Mouse (Mus musculus): ENCODE measurements around the gene Mrpl36. TPM values are rescaled to one million over a fixed set of nuclear protein-coding genes. Genes with fewer than 3 reads are reported as not detected.

Gene Mrpl36
- polyA plus RNA-seq, 1 experiment, result 79.8 TPM

DNA sequence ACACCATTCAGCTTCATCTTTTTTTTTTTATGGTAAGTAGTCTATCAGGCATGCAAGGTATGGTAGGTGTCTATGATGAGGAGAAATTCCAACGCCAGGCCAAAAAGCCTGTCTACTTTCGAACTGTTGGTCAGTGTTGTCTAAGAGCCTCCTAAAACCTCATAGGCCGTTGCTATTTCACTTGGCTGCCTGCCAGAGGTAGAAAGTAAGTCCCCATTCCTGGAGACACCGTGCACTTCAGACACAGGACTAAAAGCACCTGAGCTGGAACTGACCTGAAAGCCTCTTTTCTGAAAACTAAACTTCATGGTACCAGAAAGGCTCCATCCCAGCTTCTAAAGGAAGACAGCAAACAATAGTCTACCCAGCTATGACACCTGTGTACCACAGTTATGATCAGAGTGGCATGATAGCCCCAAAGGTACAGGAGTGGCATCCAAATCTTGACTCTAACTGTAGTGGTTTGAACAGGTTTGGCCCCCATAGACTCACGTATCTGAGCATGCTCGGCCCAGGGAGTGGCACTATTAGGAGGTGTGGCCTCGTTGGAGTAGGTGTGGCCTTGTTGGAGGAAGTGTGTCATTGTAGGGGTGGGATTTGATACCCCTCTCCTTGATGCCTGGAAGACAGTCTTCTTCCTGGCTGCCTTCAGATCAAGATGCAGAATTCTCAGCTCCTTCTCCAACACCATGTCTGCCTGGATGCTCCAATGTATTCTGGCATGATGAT is 19.8 kb downstream of the Mrpl36 start:
- TF ChIP-seq TCF3 (IDR thresholded peaks at IDR 0.05; ENCODE audit: insufficient read length, low read depth) (no peak), CEBPB (IDR thresholded peaks at IDR 0.05; ENCODE audit: insufficient read depth, poor library complexity, severe bottlenecking) (no peak), POLR2AphosphoS2 (IDR thresholded peaks at IDR 0.05; ENCODE audit: insufficient read length, low read depth) (no peak), MAX (IDR thresholded peaks at IDR 0.05; ENCODE audit: low read depth) (no peak), MYOD1 (IDR thresholded peaks at IDR 0.05; ENCODE audit: control insufficient read depth in 1 of 3, insufficient read length in 2 of 3, low read depth in 2 of 3) (no peak), E2F4 (IDR thresholded peaks at IDR 0.05; ENCODE audit: insufficient read depth) (no peak), SRF (IDR thresholded peaks at IDR 0.05; ENCODE audit: control insufficient read depth, insufficient read length, low read depth) (no peak), REST (IDR thresholded peaks at IDR 0.05; ENCODE audit: insufficient read depth, insufficient read length) (no peak), USF1 (IDR thresholded peaks at IDR 0.05; ENCODE audit: low read depth) (no peak), POLR2A (IDR thresholded peaks at IDR 0.05; ENCODE audit: insufficient read length, low read depth) (no peak), MYOG (IDR thresholded peaks at IDR 0.05; ENCODE audit: control insufficient read depth in 1 of 3, insufficient read depth in 1 of 3, insufficient read length in 2 of 3, low read depth in 2 of 3) (no peak), TCF12 (IDR thresholded peaks at IDR 0.05; ENCODE audit: insufficient read depth, poor library complexity, severe bottlenecking) (no peak)
- Histone ChIP-seq H3K4me2 (ENCODE audit: low read depth) (no peak overlapping the region), H3ac (ENCODE audit: control insufficient read depth, insufficient read length) (no peak overlapping the region), H3K4me3 (no peak overlapping the region), H3K36me3 (ENCODE audit: control insufficient read depth, insufficient read depth) (no peaks in the 10 kb centered on the region), H3K79me2 (ENCODE audit: control insufficient read depth, insufficient read depth) (no peaks in the 10 kb centered on the region), H3K27me3 (ENCODE audit: control insufficient read depth, insufficient read depth, insufficient read length) (peaks cover under 1% of the 10 kb centered on the region)

- no peak overlapping the region for H3ac ChIP-seq (ENCODE audit: control insufficient read depth, insufficient read length)
- no peak for TF ChIP-seq POLR2A (IDR thresholded peaks at IDR 0.05; ENCODE audit: insufficient read length, low read depth)
- TF ChIP-seq MAX (IDR thresholded peaks at IDR 0.05; ENCODE audit: low read depth), result no peak
- TF ChIP-seq MYOG (IDR thresholded peaks at IDR 0.05; ENCODE audit: control insufficient read depth in 1 of 3, insufficient read depth in 1 of 3, insufficient read length in 2 of 3, low read depth in 2 of 3), result no peak
Observed at GRCm38 (mm10) chr13:73350741-73351140, 22.4 kb downstream of the Mrpl36 start.

DNA sequence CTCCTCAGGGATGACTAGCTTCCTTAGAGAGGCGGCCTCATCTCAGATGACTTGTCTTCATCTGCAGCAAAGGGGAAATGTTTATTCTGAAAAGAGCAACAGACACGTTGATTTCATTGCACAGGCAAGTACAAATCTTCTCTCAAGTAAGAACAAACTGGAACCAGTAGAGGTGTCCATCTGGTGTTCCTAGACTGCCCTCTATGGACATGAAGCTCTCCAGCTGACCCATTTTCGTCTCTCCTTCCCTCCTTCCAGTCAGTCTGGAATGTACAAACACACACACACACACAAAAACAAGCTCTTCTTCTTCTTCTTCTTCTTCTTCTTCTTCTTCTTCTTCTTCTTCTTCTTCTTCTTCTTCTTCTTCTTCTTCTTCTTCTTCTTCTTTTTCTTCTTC is 23.6 kb downstream of the Mrpl36 start:
- Histone ChIP-seq H3K4me2 (ENCODE audit: low read depth) (no peak overlapping the region), H3K4me3 (no peak overlapping the region), H3K27me3 (ENCODE audit: control insufficient read depth, insufficient read depth, insufficient read length) (peaks cover 5% of the 10 kb centered on the region)

More at GRCm38 (mm10) chr13:73350741-73351140, 22.4 kb downstream of the Mrpl36 start:
- H3K4me2 ChIP-seq (ENCODE audit: low read depth), result no peak overlapping the region
- no peak overlapping the region for H3K4me3 ChIP-seq
- peaks cover 5% of the 10 kb centered on the region for H3K27me3 ChIP-seq (ENCODE audit: control insufficient read depth, insufficient read depth, insufficient read length)
- H3K36me3 ChIP-seq (ENCODE audit: control insufficient read depth, insufficient read depth), result no peaks in the 10 kb centered on the region
- H3K79me2 ChIP-seq (ENCODE audit: control insufficient read depth, insufficient read depth), result no peaks in the 10 kb centered on the region

DNA sequence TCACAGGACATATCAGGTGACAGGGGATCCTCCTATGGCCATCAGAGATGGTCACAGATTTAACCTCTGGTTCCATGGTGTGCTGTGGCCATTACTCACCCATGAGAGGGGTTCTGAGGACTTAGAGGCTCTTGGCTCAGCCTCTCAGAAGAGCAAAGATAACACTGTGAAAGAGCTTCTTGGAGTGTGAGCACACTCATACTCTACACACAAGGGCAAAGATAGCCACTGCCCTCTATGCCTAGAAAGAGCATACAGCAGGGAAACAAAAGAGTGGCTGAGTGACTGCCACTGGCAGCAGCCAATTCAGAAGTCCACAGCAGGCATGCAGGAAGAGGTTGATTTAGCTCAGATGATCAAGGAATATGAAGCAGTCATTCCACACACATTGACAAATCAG is 24.2 kb downstream of the Mrpl36 start:
- no peak overlapping the region for H3ac ChIP-seq (ENCODE audit: control insufficient read depth, insufficient read length)
- no peaks in the 10 kb centered on the region for H3K79me2 ChIP-seq (ENCODE audit: control insufficient read depth, insufficient read depth)
- peaks cover 5% of the 10 kb centered on the region for H3K27me3 ChIP-seq (ENCODE audit: control insufficient read depth, insufficient read depth, insufficient read length)
- no peak for TF ChIP-seq TCF12 (IDR thresholded peaks at IDR 0.05; ENCODE audit: insufficient read depth, poor library complexity, severe bottlenecking)
- TF ChIP-seq MYOD1 (IDR thresholded peaks at IDR 0.05; ENCODE audit: control insufficient read depth in 1 of 3, insufficient read length in 2 of 3, low read depth in 2 of 3), result no peak
- TF ChIP-seq REST (IDR thresholded peaks at IDR 0.05; ENCODE audit: insufficient read depth, insufficient read length), result no peak
- no peak for TF ChIP-seq E2F4 (IDR thresholded peaks at IDR 0.05; ENCODE audit: insufficient read depth)
- TF ChIP-seq USF1 (IDR thresholded peaks at IDR 0.05; ENCODE audit: low read depth), result no peak
- TF ChIP-seq CEBPB (IDR thresholded peaks at IDR 0.05; ENCODE audit: insufficient read depth, poor library complexity, severe bottlenecking), result no peak
- no peak for TF ChIP-seq TCF3 (IDR thresholded peaks at IDR 0.05; ENCODE audit: insufficient read length, low read depth)
- no peak for TF ChIP-seq MAX (IDR thresholded peaks at IDR 0.05; ENCODE audit: low read depth)
- TF ChIP-seq SRF (IDR thresholded peaks at IDR 0.05; ENCODE audit: control insufficient read depth, insufficient read length, low read depth), result no peak
- TF ChIP-seq POLR2AphosphoS2 (IDR thresholded peaks at IDR 0.05; ENCODE audit: insufficient read length, low read depth), result no peak
- no peak for TF ChIP-seq POLR2A (IDR thresholded peaks at IDR 0.05; ENCODE audit: insufficient read length, low read depth)
- TF ChIP-seq MYOG (IDR thresholded peaks at IDR 0.05; ENCODE audit: control insufficient read depth in 1 of 3, insufficient read depth in 1 of 3, insufficient read length in 2 of 3, low read depth in 2 of 3), result no peak
- H3K4me2 ChIP-seq (ENCODE audit: low read depth), result no peak overlapping the region
- no peak overlapping the region for H3K4me3 ChIP-seq
- H3K36me3 ChIP-seq (ENCODE audit: control insufficient read depth, insufficient read depth), result no peaks in the 10 kb centered on the region

More for the DNA sequence above, 23.6 kb downstream of the Mrpl36 start:
- no peaks in the 10 kb centered on the region for H3K36me3 ChIP-seq (ENCODE audit: control insufficient read depth, insufficient read depth)
- TF ChIP-seq REST (IDR thresholded peaks at IDR 0.05; ENCODE audit: insufficient read depth, insufficient read length) (no peak), E2F4 (IDR thresholded peaks at IDR 0.05; ENCODE audit: insufficient read depth) (no peak), SRF (IDR thresholded peaks at IDR 0.05; ENCODE audit: control insufficient read depth, insufficient read length, low read depth) (no peak), MAX (IDR thresholded peaks at IDR 0.05; ENCODE audit: low read depth) (no peak), MYOD1 (IDR thresholded peaks at IDR 0.05; ENCODE audit: control insufficient read depth in 1 of 3, insufficient read length in 2 of 3, low read depth in 2 of 3) (no peak), TCF3 (IDR thresholded peaks at IDR 0.05; ENCODE audit: insufficient read length, low read depth) (no peak), POLR2AphosphoS2 (IDR thresholded peaks at IDR 0.05; ENCODE audit: insufficient read length, low read depth) (no peak)
- no peak overlapping the region for H3ac ChIP-seq (ENCODE audit: control insufficient read depth, insufficient read length)
- no peaks in the 10 kb centered on the region for H3K79me2 ChIP-seq (ENCODE audit: control insufficient read depth, insufficient read depth)

DNA sequence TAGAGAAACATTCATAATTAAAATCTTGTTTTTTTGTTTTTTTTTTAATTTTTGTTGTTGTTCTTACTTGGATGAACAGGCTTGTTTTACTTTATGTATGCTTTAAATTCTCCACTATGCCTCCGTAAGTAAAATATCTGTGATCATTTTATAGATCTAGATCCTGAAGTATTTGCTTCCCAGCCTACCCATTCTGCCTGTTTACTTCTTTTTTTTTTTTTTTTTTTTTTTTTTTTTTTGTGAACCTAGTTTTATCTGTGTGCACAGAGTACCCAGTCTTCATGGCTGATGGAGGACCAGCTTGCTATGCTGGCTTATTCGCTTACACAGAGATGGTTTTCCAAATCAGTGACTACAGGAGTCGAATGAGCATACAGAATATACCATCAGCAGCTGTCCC is 28.8 kb downstream of the Mrpl36 start:
- Histone ChIP-seq H3K4me2 (ENCODE audit: low read depth) (no peak overlapping the region), H3K4me3 (no peak overlapping the region), H3ac (ENCODE audit: control insufficient read depth, insufficient read length) (no peak overlapping the region), H3K27me3 (ENCODE audit: control insufficient read depth, insufficient read depth, insufficient read length) (peaks cover 5% of the 10 kb centered on the region), H3K79me2 (ENCODE audit: control insufficient read depth, insufficient read depth) (no peaks in the 10 kb centered on the region), H3K36me3 (ENCODE audit: control insufficient read depth, insufficient read depth) (no peaks in the 10 kb centered on the region)
- no peak for TF ChIP-seq MAX (IDR thresholded peaks at IDR 0.05; ENCODE audit: low read depth)
- TF ChIP-seq TCF3 (IDR thresholded peaks at IDR 0.05; ENCODE audit: insufficient read length, low read depth), result no peak
- TF ChIP-seq E2F4 (IDR thresholded peaks at IDR 0.05; ENCODE audit: insufficient read depth), result no peak
